ENCODE assay signal across 11 mouse cellular contexts in genomic region chrX:11952193-11952592, GRCm38 (mm10).
DNase-seq lines count a peak whose midpoint lies in the region; TF ChIP-seq lines count a peak whose summit lies in the region.
"Had no signal": no experiment of that assay in that cellular context is flagged by ENCODE, and none has a peak within 500 bp of the region (broad histone marks: within the 10 kb centered on the region; RNA-seq: fewer than 3 reads in every experiment).

No protein-coding gene starts in this region.

- no peak for TF ChIP-seq POLR2A in lung, adult 2 months (IDR thresholded peaks at IDR 0.05; ENCODE audit: borderline replicate concordance, extremely low read depth, low read depth, low read length)
- no peak for TF ChIP-seq POLR2A in thymus, adult 2 months (IDR thresholded peaks at IDR 0.05; ENCODE audit: control insufficient read depth, extremely low read depth, insufficient read depth, low read length, poor library complexity)

- H3K36me3 ChIP-seq in thymus, adult 2 months (ENCODE audit: control insufficient read depth, insufficient read depth, low read length), result no peaks in the 10 kb centered on the region
- H3K36me3 ChIP-seq: embryonic facial prominence, embryonic 12.5 days had no signal

- no peak for TF ChIP-seq CTCF in lung, adult 2 months (IDR thresholded peaks at IDR 0.05; ENCODE audit: insufficient read depth, low read length)
- TF ChIP-seq CTCF in thymus, adult 2 months (IDR thresholded peaks at IDR 0.05; ENCODE audit: borderline replicate concordance, control insufficient read depth, extremely low read depth, insufficient read depth, low read length, poor library complexity), result no peak

- 15% methylated on average over 2 of the region's 2 CpGs for WGBS in lung, adult 2 months
- WGBS in thymus, adult 2 months, result 64% methylated on average over 2 of the region's 2 CpGs

- H3K4me1 ChIP-seq in lung, adult 2 months (ENCODE audit: control insufficient read depth, insufficient read depth, low read length), result no peaks in the 10 kb centered on the region; the same call in 1 of the 2 replicates
- H3K4me1 ChIP-seq in thymus, adult 2 months (replicated peaks; ENCODE audit: control insufficient read depth, insufficient read depth, low read length), result no peaks in the 10 kb centered on the region
- H3K4me1 ChIP-seq: embryonic facial prominence, embryonic 12.5 days had no signal

- H3K4me3 ChIP-seq in lung, adult 2 months (replicated peaks; ENCODE audit: extremely low read depth, low read depth, low read length), result no peak overlapping the region
- H3K4me3 ChIP-seq in thymus, adult 2 months (ENCODE audit: control insufficient read depth, insufficient read depth, low read length), result no peak overlapping the region
- H3K4me3 ChIP-seq: embryonic facial prominence, embryonic 12.5 days had no signal

- DNase-seq in 3T3-L1 (ENCODE audit: low read depth, low spot score) (peak; percentile 85), MEL-GATA-1-ER (ENCODE audit: extremely low read depth, low read depth) (peak; percentile 8)
- peak; percentile 50 to 59 for DNase-seq in heart, adult 9 months (ENCODE audit: low spot score in 2 of 2)
- peak; percentile 31 for DNase-seq in lung, adult 2 months
- DNase-seq in embryo, embryonic 10.5 days (ENCODE audit: low spot score), result no peak
- DNase-seq in right cerebral cortex, postnatal 4 days, result no peak
- no peak for DNase-seq in thymus, adult 2 months
- DNase-seq: forebrain, postnatal 0 days; thymus, postnatal 4 days had no signal

- no peak overlapping the region for H3K27ac ChIP-seq in thymus, adult 2 months (ENCODE audit: control insufficient read depth, insufficient read depth, low read length)
- H3K27ac ChIP-seq: embryonic facial prominence, embryonic 12.5 days; macrophage had no signal

- no peaks in the 10 kb centered on the region for H3K27me3 ChIP-seq in thymus, adult 2 months (ENCODE audit: control insufficient read depth, insufficient read depth, low read length)
- H3K27me3 ChIP-seq: embryonic facial prominence, embryonic 12.5 days had no signal

Comparison
In these comparisons a context has a peak if more than half of its experiments do, and no peak if none do; other contexts are left out.
1. DNase-seq: peak in 3T3-L1 (single experiment), MEL-GATA-1-ER (single experiment), heart, adult 9 months (2 of 2) and lung, adult 2 months (single experiment); none in embryo, embryonic 10.5 days (single experiment), right cerebral cortex, postnatal 4 days (single experiment) and thymus, adult 2 months (single experiment).